Mouse (Mus musculus): ENCODE results near the gene Brat1.
A peak's percentile ranks its signal among the peaks of the same experiment; 100 is the strongest.
"Not testable (repeated sequence)": the region's sequence is repeated elsewhere in the genome, so short reads cannot be mapped to it uniquely, and the experiment has no call there.

Gene Brat1

GRCm38 (mm10) chr5:140704378-140705251, at the start of gene Brat1:
TSS of gene Brat1 (plus strand) at chr5:140705011.
- DNase-seq: peak; percentile 100

- DNase-seq: no peak
Measured at GRCm38 (mm10) chr5:140659607-140660272, 45.1 kb upstream of the Brat1 start.

GRCm38 (mm10) chr5:140660398-140660797, 44.4 kb upstream of the Brat1 start:
- DNase-seq: no peak

DNA sequence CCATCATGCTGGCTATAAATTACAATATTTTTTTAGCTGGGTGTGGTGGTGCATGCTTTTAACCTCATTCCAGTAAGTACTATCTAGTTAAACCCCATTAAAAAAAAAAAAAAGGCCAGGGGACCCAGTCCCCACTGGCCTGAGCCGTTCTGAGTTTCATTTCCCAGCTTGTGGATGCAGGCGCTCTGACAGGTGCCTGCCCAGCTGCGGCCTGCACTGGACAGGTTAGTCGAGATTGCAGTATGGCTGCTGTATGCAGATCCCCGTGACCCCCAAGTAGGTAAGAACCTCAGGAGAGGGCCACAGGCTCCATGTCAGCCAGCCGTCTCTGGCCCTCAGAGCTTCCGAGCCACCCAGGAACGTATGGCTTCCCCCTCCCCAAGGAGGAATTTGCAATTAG, 43.4 kb upstream of the Brat1 start:
- DNase-seq: no peak

GRCm38 (mm10) chr5:140661875-140662643, 42.8 kb upstream of the Brat1 start:
- DNase-seq: no peak

DNA sequence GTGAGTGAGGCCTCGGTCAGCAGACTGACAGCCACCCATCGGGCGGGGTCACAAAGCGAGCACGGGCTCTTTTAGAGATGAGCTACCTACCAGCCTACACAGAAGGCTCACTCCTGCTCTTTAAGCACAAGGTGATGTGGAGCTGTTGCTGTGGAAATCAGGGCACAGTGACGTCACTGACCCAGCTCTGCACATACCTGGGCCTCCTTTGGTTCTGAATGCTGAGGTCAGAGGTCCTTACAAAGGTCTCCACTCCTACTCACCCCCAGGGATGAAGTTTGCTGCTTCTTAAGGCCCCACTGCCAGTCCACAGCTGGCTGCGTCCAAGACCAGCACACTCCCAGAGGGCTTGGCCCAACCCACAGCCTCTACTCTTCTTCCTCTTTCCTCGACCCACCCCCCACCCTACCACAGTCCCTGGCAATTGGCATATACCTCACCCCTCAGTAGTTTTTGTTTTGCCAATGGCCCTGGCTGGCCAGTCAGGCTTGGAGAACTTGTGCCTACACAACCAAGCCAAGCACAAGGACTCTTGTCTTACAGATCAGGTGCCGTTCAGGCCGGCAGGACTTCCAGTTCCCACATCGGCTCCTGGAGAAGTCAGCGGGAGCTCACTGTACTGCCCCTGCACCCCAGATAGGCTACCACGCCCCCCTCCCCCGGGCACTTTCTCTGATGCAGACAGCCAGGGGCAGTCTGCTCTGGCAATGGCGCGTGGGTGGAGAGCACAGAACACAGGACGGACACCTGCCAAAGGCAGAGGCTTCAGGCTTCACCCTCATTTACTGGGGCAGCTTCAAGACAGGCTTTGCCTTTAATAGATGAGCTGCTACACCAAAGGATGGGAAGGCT, 41.8 kb upstream of the Brat1 start:
- no peak for DNase-seq

DNA sequence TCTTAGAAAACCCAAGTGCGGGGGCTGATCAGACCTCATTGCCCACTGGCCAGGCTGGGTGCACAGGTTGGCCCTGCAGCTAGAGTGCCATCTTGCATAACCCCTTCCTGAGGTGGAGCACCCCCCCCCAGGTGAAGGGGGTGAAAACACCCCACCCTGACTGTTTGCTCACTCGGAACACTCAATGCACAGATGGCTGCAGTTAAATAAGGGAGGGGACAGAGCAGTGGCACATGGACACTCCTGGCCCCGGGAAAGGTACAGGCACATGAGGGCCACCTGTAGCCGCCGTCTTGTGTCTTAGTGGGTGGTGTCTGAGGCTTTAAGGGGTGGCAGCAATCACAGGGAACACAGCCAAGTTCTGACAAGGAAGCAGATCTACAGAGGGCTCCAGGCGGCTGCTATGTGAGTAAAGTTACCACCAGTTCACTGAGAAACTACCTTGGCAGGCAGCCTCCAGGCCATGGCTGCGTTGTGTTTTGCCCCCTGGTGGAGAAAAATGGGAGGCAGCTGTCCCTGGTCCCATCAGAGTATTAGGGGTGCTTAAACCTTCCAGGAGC, 41.1 kb upstream of the Brat1 start:
- peak; percentile 84 for DNase-seq

GRCm38 (mm10) chr5:140672115-140672514, 32.7 kb upstream of the Brat1 start:
- no peak for DNase-seq

- not testable (repeated sequence) for DNase-seq
Measured at GRCm38 (mm10) chr5:140672603-140673002, 32.2 kb upstream of the Brat1 start.

DNA sequence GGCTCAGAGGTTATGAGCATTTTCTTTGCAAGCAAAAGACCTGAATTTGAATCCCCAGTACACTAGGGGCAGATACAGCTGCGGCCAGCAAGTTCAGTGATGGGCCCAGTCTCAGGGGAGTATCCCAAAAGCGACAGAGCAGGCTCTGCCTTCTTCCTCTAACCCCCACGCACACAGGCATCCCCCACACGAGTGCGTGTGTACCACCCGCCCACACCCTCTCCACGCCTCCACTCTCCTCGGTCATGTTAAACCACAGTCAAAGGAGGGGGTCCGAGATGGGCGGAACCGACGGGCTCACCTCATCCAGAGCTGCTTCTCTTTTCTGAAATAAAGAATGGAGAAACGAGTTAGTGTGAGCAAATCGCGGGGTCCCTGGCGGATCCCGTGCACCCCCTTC, 30.8 kb upstream of the Brat1 start:
- no peak for DNase-seq

DNA sequence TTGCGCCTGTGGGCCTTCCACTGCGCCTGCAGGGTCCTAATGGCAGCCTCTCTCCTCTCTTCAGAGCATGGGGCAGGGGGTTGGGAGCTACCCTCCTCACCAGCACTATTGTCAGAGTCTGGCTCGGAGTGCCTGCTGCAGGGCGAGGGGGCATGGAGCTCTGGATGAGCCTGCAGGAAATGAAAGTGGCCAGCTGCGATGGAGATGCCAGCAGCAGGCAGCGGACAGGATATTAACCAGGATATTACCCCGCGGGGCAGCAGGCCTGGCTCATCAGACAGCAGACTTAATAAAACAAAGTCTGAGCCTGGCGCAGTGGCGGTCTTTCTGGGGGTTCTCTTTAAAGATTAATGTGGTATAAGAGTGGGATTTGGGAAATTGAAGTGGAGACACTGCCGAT, 29.7 kb upstream of the Brat1 start:
- DNase-seq: no peak

DNA sequence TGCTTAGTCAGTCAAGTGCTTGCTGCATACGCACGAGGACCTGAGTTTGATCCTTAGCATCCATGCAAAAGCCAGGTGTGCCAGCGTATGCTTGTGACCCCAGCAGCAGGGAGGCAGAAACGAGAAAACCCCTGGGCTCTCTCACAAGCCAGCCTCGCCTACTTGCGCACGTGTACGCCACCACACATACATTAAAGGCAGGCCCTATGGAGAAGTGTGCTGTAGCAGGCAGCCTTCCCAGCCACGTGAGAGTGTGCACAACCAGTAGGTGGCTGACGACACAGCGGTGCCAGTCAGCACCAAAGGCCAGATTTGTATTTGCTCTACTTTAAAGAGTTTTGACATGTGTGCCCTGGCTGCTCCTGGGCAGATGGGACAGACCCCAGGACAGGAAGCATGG, 29.2 kb upstream of the Brat1 start:
- no peak for DNase-seq

DNA sequence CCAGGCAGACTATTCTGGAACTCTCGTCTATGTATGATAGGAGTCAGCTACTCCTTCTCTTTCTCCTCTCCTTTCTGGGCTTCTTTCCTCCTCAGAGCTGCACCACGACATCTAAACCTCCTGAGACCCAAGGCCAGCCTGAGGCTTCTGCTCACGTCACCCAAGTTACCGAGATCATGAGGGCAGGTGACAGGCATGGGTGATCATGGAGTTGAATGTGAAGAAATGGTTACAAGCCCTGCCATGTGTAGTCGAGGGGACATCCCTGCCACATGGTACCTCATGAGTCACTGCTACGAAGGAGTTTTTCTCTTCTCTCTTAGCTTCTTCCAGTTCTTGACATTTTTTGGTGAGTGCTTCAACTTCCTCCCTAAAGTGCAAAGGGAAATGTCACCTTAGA, 27.7 kb upstream of the Brat1 start:
- no peak for DNase-seq

DNA sequence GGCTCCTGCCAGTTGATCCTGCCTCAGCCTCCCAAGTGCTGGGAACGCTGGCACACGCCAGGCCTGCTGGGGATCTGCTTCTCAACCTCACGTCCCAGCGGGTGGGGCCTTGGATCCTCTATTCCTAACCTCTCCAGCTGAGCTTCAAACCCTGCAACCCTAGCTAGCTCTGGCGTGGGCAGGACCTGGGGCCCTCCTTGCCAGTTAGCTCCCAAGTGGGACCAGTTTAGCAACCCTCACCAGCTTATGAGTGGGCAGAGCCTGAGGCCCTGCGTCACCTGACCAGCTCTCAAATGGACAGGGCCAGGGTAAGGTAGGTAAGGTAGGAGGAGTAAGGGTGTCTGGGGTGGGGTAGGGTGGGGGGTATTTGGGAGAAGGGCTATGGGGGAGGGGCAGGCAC, 24.8 kb upstream of the Brat1 start:
- no peak for DNase-seq

DNA sequence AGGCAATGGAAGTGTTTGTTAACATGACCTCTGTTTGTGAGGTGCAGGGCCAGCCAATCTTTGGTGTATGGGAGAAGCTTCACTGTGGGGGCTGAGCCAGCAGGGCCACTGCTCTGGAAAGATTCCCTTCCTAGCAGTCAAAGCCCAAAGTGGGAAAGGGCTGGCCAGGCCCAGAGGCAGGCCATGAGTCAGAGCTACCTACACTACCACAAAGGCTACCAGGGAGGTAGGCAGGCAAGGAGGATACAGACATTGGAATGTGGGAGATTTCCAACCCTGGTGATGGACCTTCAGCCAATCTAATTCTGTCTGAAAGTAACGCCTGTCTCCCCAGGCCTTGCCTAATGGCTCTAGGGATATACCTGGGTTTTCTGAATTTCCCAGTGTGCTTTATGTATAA, 23.9 kb upstream of the Brat1 start:
- DNase-seq: no peak

DNA sequence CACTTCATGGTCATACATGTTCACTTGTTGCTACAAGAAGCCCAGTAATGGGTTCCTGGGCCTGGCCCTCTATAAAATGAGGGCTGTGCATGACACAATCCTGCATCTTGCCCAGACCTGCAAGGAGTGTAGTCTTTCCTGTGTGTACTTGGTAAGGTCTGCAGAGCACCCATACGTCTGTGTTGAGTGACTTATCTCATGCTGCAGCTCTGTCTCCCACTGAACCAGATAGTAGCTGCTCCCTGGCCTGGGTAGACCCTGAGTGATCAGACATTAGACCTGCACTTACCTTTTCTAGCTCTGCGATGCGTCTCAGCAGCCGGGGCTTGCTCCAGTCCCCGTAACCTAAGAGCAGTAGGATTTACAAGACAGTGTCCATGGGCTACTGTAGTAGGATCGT, 22.7 kb upstream of the Brat1 start:
- DNase-seq: no peak

- peak; percentile 69 for DNase-seq
Measured at GRCm38 (mm10) chr5:140684343-140685148, 20.3 kb upstream of the Brat1 start.

GRCm38 (mm10) chr5:140688434-140688833, 16.4 kb upstream of the Brat1 start:
- peak; percentile 22 for DNase-seq

GRCm38 (mm10) chr5:140695987-140696386, 8.8 kb upstream of the Brat1 start:
- DNase-seq: no peak

DNA sequence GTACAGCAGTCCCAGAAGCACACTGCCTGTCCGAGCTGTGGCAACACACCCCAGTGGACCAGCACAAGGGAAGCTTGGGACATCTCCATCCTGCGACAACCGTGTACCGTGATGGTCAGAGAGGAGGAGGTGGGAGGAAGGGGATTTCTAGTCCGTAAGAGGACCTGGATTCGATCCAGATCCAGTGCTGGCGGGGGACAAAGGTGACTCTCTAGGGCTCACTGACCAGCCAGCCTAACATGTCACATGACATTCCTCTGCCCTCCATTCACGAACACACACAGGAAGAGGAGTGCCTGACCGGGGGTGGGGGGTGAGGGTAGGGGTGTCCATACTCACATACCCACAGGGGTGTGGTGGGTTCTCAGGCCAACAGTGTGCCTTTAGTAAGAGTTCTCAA, 5.0 kb upstream of the Brat1 start:
- DNase-seq: peak; percentile 51

- DNase-seq: peak; percentile 66
Measured at GRCm38 (mm10) chr5:140701661-140702060, 3.1 kb upstream of the Brat1 start.
